Comparison of ENCODE assay signal across 1 mouse cellular context in the genomic region with DNA sequence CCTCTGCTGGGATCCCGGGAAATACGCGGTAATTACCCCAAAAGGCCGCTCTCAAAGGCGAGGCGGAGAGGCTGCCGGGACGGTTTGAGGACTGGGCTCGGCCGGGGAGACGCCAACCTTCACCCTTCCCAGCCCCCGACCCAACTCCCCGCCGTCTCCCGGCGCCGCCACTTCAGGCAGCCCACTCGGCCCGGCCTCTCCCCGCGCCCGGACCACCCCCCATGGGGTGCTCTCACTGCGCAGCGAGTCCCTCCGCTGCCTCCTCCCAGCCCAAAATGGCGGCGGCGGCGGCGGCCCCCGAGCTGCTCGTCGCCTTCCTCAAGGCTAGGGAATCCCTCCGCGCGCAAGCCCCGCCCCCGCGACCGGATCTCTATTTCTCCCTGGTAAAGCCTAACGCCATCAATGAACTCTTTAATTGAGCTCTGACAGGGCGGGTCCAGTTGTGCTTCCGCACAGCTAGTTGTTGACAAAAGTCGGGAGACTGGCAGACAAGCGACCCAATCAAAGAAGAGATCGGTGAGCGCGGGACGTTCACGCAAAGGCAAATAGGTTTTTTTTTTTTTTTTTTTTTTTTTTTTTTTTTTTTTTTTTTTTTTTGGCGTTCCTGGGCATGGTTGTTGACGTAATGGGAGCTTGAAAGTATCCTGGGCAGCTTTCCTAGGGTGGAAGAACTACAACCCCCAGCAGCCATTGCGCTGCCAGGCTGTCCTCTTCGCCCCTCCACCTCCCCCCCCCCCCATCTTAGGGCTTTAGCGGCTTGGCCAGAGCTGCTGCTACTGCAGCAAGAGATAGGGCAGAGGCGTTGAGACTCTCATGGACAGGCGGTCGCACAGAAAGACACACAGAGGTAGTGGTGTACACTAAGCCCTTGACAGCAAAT.
TF ChIP-seq lines count a peak whose summit lies in the region.

No protein-coding gene starts in this region.

TF ChIP-seq in MEL, 35 proteins besides CTCF, POLR2A, EP300 and RAD21:
- TF ChIP-seq E2F4 (IDR thresholded peaks at IDR 0.05; ENCODE audit: borderline replicate concordance, low read depth, low read length) (peak; percentile 95), TBP (IDR thresholded peaks at IDR 0.05; ENCODE audit: low read depth, low read length) (peak; percentile 75), MEF2A (IDR thresholded peaks at IDR 0.05; ENCODE audit: extremely low read depth, insufficient replicate concordance, low read depth, low read length, poor library complexity, severe bottlenecking) (peak; percentile 54; the same call in 1 of the 2 replicates), NELFE (IDR thresholded peaks at IDR 0.05; ENCODE audit: low read depth, low read length) (peak; percentile 91), RCOR1 (IDR thresholded peaks at IDR 0.05; ENCODE audit: low read depth, low read length) (no peak), POLR2AphosphoS5 (IDR thresholded peaks at IDR 0.05; ENCODE audit: borderline replicate concordance, low read depth, low read length) (peak; percentile 71; the same call in 1 of the 2 replicates), SMC3 (IDR thresholded peaks at IDR 0.05; ENCODE audit: low read depth, low read length) (no peak), MYC (IDR thresholded peaks at IDR 0.05; ENCODE audit: low read depth, low read length) (no peak), ETS1 (IDR thresholded peaks at IDR 0.05; ENCODE audit: low read depth, low read length) (peak; percentile 93), SIN3A (IDR thresholded peaks at IDR 0.05; ENCODE audit: low read length) (peak; percentile 98), CHD1 (IDR thresholded peaks at IDR 0.05; ENCODE audit: low read depth, low read length) (no peak), JUND (IDR thresholded peaks at IDR 0.05; ENCODE audit: low read depth, low read length) (no peak), MXI1 (IDR thresholded peaks at IDR 0.05; ENCODE audit: low read depth, low read length) (peak; percentile 87), MAZ (IDR thresholded peaks at IDR 0.05; ENCODE audit: low read depth, low read length) (peak; percentile 79), ZKSCAN1 (IDR thresholded peaks at IDR 0.05; ENCODE audit: low read depth, low read length) (peak; percentile 59; the same call in 1 of the 2 replicates), TCF12 (IDR thresholded peaks at IDR 0.05; ENCODE audit: low read depth, low read length) (peak; percentile 77), HCFC1 (IDR thresholded peaks at IDR 0.05; ENCODE audit: low read depth, low read length) (peak; percentile 91), BHLHE40 (IDR thresholded peaks at IDR 0.05; ENCODE audit: borderline replicate concordance, low read depth, low read length) (no peak), USF1 (IDR thresholded peaks at IDR 0.05; ENCODE audit: low read depth, low read length) (no peak), GATA1 (IDR thresholded peaks at IDR 0.05; ENCODE audit: low read depth, low read length) (peak; percentile 2; the same call in 1 of the 2 replicates), MAFK (IDR thresholded peaks at IDR 0.05; ENCODE audit: borderline replicate concordance, low read depth, low read length) (no peak), MYB (IDR thresholded peaks at IDR 0.05; ENCODE audit: low read depth, low read length) (0 out of 2 replicates have a peak, but pooled peaks have one; percentile 4), MAX (IDR thresholded peaks at IDR 0.05; ENCODE audit: low read length) (peak; percentile 71), USF2 (IDR thresholded peaks at IDR 0.05; ENCODE audit: borderline replicate concordance in 1 of 2, insufficient read depth in 1 of 2, low read depth in 1 of 2, low read length in 2 of 2) (no peak), CHD2 (IDR thresholded peaks at IDR 0.05; ENCODE audit: low read length) (peak; percentile 71), ELF1 (IDR thresholded peaks at IDR 0.05; ENCODE audit: low read depth, low read length) (peak; percentile 92), UBTF (IDR thresholded peaks at IDR 0.05; ENCODE audit: borderline replicate concordance, insufficient read depth, low read depth, low read length) (no peak), ZMIZ1 (IDR thresholded peaks at IDR 0.05; ENCODE audit: low read depth, low read length) (peak; percentile 98), GABPA (IDR thresholded peaks at IDR 0.05; ENCODE audit: low read depth, low read length) (no peak), ZNF384 (IDR thresholded peaks at IDR 0.05; ENCODE audit: low read depth, low read length) (peak; percentile 99), TAL1 (IDR thresholded peaks at IDR 0.05; ENCODE audit: low read length) (peak; percentile 9; the same call in 1 of the 2 replicates), ZC3H11A (IDR thresholded peaks at IDR 0.05; ENCODE audit: low read depth, low read length) (no peak), POLR2AphosphoS2 (IDR thresholded peaks at IDR 0.05; ENCODE audit: low read length) (peak; percentile 80), KAT2A (conservative IDR thresholded peaks at IDR 0.05; ENCODE audit: low read depth, low read length) (peak; percentile 87), NRF1 (IDR thresholded peaks at IDR 0.05; ENCODE audit: insufficient read depth, low read depth, low read length, poor library complexity, severe bottlenecking) (peak; percentile 47; the same call in 1 of the 2 replicates)
